Mouse (Mus musculus): ENCODE measurements around the gene Dhx16. TPM values are rescaled to one million over a fixed set of nuclear protein-coding genes. Genes with fewer than 3 reads are reported as not detected.
"Not testable (repeated sequence)": the region's sequence is repeated elsewhere in the genome, so short reads cannot be mapped to it uniquely, and the experiment has no call there.

Dhx16 gene
- total RNA-seq, 2 experiments from 2014 or later, result 26.1 to 36.5 TPM

DNA sequence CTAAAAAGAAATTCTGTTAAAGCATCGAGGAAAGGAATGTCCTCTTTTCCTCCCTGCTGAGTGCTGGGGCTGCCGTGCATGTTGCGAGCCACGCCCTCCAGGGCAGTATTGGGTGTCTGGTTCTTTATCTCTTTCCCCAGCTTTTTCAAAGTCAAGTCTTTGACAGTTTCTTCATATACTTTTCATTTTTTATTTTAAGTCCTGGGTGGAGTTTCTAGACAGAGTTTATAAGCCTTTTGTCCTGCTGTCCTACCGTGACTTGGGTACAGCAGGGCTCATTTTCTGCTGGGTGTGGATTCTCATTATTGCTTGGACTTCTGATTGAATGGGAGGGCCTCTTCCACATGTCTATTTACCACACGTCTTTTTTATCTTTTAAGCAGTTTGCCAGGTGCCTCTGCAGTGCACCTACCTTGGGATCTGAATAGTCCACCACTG is 40.3 kb downstream of the Dhx16 start:
- DNase-seq (ENCODE audit: low spot score in 2 of 2), result no peak

DNA sequence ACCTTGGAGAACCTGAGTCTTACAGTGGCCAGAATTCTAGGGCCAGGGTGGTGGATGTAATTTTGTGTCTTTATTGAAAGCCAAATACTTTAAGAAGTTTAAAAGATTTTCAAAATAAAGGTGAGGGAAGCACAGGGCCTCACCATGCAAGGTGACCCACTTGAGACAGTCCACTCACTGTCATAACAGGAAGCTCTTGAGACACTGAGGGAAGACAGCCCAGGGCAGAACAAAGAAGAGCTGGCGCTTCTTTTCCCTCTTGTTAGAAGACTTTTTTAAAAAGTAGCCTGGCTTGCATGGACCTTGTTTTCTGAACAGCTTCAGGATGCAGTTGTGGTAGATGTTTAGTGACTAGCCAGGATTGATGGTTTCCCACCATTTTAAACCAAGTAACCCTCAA is 40.8 kb downstream of the Dhx16 start:
- DNase-seq (ENCODE audit: low spot score in 2 of 2), result no peak

DNA sequence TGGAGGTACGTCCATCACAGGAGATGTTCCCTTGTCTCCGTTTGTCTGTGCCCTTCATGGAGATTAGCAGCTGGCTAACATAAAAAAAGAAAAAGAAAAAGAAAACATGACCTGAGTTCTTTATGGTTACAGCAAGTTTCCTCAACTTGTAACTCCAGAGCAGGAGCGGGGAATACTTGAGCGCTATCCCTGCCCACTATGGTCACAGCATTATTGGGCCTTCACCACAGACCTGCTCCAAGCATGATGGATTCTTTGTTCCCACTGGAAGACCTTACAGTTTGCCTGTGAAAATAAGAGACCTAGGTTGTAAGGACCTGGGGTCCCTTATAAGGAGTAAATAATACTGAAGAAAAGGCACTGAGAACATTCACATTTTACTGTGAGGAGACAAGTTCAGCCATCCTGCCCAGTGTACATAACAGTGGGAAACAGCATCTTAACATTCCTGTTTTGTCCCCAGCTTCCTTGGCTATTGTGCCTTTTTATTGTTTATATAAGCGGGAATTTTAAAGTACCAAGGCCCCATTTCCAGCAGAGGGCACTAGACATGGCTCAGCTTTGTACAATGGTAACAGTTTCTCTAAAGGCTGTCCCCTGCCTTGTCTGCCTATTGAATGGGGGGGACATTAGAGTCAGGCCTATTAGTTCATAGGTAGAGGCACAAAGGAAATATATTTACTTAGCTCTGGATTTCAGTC is 41.4 kb downstream of the Dhx16 start:
- peak; percentile 44 to 67 for DNase-seq (ENCODE audit: low spot score in 2 of 2)

DNA sequence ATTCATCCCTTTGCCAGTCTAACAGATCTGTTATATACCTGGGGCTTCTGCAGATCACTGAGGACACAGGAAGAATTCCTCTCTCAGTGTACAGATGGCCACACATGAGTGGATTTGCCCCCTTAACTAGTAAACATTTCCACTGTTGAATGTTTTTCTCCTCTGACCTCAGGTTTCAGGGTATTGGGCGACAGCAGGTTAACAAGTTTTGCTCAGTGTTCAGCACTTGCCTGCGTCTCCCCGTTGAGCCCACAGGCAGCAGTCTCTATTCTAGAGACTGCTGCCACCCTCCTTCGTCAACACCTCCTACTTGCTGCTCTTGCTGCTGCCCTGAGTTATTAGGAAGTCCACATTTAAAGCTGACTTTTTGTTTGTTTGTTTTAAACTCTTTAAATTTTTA is 42.1 kb downstream of the Dhx16 start:
- DNase-seq (ENCODE audit: low spot score in 2 of 2), result no peak

DNA sequence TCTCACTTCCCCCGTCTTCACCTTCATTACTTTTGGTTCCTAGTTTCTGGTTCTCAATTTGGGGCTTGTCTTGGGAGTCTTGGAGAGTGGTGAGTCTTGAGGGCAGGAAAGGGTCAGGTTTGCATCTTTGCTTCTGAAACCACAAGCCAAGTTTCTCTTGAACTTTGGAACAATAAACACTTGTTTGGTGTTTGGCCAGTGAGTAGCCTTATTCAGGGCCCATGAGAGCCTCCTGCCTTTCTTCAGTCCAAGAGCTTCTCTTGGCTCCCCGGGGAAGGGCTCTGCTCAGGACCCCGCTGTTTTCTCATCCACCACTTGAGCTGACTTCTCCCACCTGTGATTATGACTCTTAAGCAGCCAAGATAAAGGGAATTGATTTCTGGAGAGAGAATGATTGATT is 42.9 kb downstream of the Dhx16 start:
- DNase-seq (ENCODE audit: low spot score in 2 of 2), result no peak

DNA sequence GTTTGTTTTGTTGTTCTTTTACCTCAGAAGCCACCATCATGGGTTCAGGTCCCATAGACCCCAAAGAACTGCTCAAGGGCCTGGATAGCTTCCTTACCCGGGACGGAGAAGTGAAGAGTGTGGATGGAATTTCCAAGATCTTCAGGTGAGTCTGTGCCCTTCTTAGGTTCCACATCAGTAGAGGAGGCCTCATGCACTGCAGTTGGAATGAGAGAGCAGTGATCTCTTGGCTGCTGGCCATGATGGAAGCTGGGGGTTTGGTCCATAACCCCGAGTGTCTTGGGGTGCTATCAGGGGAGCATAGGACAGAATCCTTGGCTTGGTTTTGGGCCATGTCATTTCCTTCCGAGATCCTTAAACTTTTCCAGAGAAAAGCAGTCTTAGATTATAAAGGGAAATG is 43.7 kb downstream of the Dhx16 start:
- DNase-seq (ENCODE audit: low spot score in 2 of 2), result no peak

DNA sequence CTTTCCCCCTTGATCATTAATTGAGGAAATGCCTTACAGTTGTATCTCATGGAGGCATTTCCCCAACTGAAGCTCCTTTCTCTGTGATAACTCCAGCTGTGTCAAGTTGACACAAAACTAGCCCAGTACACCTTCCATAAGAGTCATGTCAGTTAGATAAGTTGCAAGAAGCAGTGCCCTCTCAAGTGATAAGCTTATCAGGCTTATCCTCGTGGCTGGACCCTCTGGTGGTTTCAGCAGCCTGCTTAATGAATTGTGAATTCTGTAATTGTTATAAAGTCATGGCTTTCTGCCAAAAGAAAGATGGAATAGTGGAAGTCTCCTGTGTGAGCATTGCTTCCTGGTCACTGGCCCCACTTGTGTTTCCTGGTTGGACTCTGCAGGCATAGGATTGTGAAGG is 47.9 kb downstream of the Dhx16 start:
- DNase-seq (ENCODE audit: low spot score in 2 of 2), result no peak

DNA sequence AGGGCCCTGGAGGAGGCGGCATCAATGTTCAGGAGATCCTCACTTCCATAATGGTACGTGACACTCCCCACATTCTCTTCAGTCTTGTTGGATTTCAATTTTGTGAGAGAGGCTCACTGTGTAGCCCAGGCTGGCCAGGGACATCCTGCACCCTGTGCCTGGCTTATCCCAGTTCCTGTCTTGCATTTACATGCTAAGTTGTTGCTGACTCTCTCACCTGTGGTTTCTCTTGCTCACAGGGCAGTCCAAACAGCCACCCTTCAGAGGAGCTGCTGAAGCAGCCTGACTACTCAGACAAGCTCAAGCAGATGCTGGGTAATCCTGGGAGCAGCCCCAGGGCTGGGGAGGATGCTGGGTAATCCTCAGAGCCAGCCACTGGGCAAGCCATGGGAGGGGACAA is 49.9 kb downstream of the Dhx16 start:
- no peak for DNase-seq (ENCODE audit: low spot score in 2 of 2)

DNA sequence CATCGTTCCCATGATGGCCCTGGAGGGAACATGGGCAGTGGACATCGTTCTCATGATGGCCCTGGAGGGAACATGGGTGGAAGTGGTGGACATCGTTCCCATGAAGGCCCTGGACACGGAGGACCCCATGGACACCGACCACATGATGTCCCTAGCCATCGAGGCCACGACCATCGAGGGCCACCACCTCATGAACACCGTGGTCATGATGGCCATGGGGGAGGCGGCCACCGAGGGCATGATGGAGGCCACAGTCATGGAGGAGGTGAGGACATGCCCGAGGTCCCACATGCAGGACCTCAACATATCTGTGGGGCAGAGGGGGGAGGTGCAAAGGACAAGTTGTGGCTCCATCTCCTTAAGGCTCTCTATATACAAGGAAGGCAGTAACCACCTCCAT is 51.0 kb downstream of the Dhx16 start:
- no peak for DNase-seq (ENCODE audit: low spot score in 2 of 2)

DNA sequence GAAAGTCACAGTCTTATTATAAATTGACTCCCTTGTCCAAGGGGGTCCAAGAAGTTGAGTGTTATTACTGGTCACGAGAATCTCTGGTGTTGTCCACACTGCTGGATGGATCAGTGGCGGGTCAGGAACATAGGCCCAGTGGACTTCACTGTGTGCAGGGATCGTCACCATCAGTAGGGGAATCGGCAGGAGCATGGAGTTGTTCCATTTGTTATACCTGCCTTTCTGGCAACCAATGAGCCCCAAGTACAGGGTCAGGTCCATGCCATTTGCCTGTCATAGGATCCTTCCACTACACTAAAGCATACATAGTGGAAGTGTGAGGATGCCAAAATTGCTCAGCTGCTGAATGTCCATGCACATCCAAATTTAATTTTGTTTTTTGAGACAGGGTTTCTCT is 53.0 kb downstream of the Dhx16 start:
- DNase-seq (ENCODE audit: low spot score in 2 of 2), result no peak

DNA sequence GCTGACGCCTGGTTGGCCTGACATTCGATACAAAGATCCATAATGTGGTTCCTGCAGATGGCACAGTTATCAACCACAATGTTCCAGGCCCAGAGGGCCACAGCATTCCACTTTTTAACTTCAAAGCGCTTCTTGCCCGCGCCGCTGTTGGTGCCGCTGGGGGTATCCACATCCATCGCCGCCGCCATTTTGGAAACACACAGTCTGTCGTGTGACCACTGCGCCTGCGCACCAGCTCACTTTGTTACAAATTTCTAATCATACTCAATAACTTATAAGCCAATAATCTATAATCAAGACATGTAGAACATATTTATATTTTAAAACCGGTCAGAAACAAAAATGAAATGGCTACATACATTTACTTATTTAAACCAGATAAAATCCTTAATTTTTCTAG is 56.1 kb downstream of the Dhx16 start:
- not testable (repeated sequence) for DNase-seq (ENCODE audit: low spot score in 2 of 2)

DNA sequence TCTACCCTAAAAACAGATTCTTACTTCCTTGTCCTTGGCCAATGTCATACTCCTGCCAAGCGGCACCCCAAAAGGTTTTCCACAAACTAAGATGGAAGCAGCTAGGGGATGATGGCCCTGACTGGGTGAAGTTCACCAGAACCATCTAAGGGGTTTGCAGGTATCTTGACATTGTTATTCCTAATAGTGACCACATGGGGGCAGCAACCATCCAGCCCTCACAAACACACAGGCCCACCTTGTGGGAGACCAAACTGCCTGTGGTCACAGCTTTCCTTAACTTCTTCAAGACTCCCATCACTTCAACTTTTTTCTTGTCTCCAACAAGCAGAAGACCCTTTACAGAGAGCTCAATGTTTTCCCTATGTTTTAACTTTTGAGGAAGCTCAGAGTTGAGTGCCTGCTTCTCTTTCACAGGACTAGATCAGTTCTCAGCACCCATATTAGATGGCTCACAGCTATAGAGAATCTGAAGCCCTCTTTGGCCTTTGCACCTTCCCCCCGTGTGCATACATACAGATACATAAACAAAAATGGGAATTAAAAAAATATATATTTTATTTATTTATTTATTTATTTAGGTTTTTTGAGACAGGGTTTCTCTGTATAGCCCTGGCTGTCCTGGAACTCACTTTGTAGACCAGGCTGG is 58.2 kb downstream of the Dhx16 start:
- peak; percentile 42 to 60 for DNase-seq (ENCODE audit: low spot score in 2 of 2)

DNA sequence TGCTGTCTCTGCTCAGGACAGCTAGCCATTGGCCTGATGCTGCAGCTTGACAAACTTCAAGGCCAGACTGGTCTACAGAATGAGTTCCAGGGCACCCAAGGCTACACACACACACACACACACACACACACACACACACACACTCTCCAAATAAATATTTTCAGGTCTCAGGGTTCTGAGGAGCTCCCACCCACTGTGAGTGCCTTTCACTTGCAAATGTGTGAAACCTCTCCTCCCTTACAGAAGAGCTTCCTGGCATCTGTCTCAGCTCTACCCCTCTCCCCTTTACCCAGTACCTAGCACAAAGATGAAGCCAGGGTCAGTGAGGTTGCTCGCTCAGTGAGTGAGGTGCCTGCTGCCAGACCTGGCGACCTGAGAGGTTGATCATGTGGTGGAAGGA is 59.5 kb downstream of the Dhx16 start:
- no peak for DNase-seq (ENCODE audit: low spot score in 2 of 2)

DNA sequence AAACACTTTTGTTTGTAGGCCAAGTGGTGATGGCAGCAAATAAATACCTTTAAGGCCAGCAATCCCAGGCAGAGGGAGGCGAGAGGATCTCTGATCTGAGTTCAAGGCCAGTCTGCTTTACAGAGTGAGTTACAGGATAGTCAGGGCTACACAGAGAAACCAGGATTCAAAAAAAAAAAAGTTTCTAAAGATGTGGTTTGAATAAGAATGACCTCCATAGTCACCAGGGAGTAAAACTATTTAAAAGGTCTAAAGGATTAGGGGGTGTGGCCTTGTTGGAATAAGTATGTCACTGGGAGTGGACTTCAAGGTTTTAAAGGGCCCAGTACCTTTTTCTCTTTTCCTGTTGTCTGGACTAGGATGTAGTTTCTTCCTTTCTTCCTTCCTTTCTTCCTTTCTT is 60.3 kb downstream of the Dhx16 start:
- DNase-seq (ENCODE audit: low spot score in 2 of 2), result no peak

Small RNA genes within 50 kb of the gene (microRNA-seq; reads per million reads assigned to microRNA genes)
- gene Gm28033 (1.2 to 1.6 reads per million in 2 experiments), gene Mir1894 (0.45 to 1.2 reads per million in 2 experiments)

Other genes with a start within 250 kb of the Dhx16 start
- gene Mucl3, start 236.1 kb upstream of the Dhx16 start, total RNA-seq (2021), result not detected
- gene Vars2, start 212.2 kb upstream of the Dhx16 start, total RNA-seq (2021), result 10 to 100 TPM; 42.6 to 44.1 TPM
- gene Gtf2h4, start 206.1 kb upstream of the Dhx16 start, total RNA-seq (2021), result 10 to 100 TPM; 23.3 to 24.4 TPM
- 10 to 100 TPM; 49.8 to 50.5 TPM for gene Ddr1, start 175.2 kb upstream of the Dhx16 start, total RNA-seq (2021)
- gene Ier3, start 58.1 kb upstream of the Dhx16 start, total RNA-seq (2021), result 1 to 10 TPM; 4.3 to 4.6 TPM
- gene Flot1, start 56.6 kb upstream of the Dhx16 start, total RNA-seq (2021), result 100 to 1,000 TPM; 163 to 172 TPM
- gene Tubb5, start 41.5 kb upstream of the Dhx16 start, total RNA-seq (2021), result 1,000 to 10,000 TPM; 1,119 to 1,208 TPM
- gene Mdc1, start 38.3 kb upstream of the Dhx16 start, total RNA-seq (2021), result 10 to 100 TPM; 15.8 to 16.2 TPM
- gene Nrm, start 18.5 kb upstream of the Dhx16 start, total RNA-seq (2021), result 1 to 10 TPM; 5.2 to 5.7 TPM
- gene Ppp1r18, start 14.2 kb upstream of the Dhx16 start, total RNA-seq (2021), result 10 to 100 TPM; 15.6 to 16.3 TPM
- gene 2310061I04Rik, start 17.6 kb downstream of the Dhx16 start, total RNA-seq (2021), result 10 to 100 TPM; 69.4 to 77.2 TPM
- gene Atat1, start 30.3 kb downstream of the Dhx16 start, total RNA-seq (2021), result 100 to 1,000 TPM; 132 to 133 TPM
- 10 to 100 TPM; 49.1 to 50.2 TPM for gene Mrps18b, start 36.6 kb downstream of the Dhx16 start, total RNA-seq (2021)
- gene Ppp1r10, start 36.6 kb downstream of the Dhx16 start, total RNA-seq (2021), result 10 to 100 TPM; 66.2 to 67.3 TPM
- gene Abcf1, start 89.9 kb downstream of the Dhx16 start, total RNA-seq (2021), result 10 to 100 TPM; 86.2 to 86.6 TPM
- gene Gnl1, start 100.0 kb downstream of the Dhx16 start, total RNA-seq (2021), result 100 to 1,000 TPM; 123 to 128 TPM
- gene Prr3, start 100.4 kb downstream of the Dhx16 start, total RNA-seq (2021), result 10 to 100 TPM; 72.1 to 79.2 TPM
- gene H2-T24, start 140.7 kb downstream of the Dhx16 start, total RNA-seq (2021), result under 1 TPM; 0.54 to 0.80 TPM
- 1 to 10 TPM; 2.4 to 2.9 TPM for gene H2-T23, start 153.0 kb downstream of the Dhx16 start, total RNA-seq (2021)
- gene H2-T22, start 162.9 kb downstream of the Dhx16 start, total RNA-seq (2021), result 1 to 10 TPM; 8.2 to 9.0 TPM
- gene Gm6034, start 163.1 kb downstream of the Dhx16 start, total RNA-seq (2021), result not detected
- gene Gm11127, start 178.6 kb downstream of the Dhx16 start, total RNA-seq (2021), result under 1 TPM; 0.30 to 0.65 TPM
- gene Gm19684, start 241.9 kb downstream of the Dhx16 start, total RNA-seq (2021), result not detected
- not detected for gene Gm7030, start 249.6 kb downstream of the Dhx16 start, total RNA-seq (2021)